Mouse (Mus musculus) embryonic facial prominence, embryonic 12.5 days (tissue): Measurements from ENCODE around the gene Adamts17. TPM values are rescaled to one million over a fixed set of nuclear protein-coding genes. Genes with fewer than 3 reads are reported as not detected.

Experiments used
- ATAC-seq: fragments of 200-750 bp; cut with Nextera tagmentation; 2 replicates; pipeline ENCODE4 v1.8.0; 2017; ENCODE audit not compliant: insufficient number of reproducible peaks, insufficient read depth, low FRiP score, low TSS enrichment
- H3K27ac ChIP-seq: fragments of 300-500 bp; sonication (generic); 2 replicates; pipeline ENCODE4 v1.5.1; 2016; ENCODE audit warnings: mild to moderate bottlenecking
- H3K27me3 ChIP-seq: fragments of 300-500 bp; sonication (generic); 2 replicates; pipeline ENCODE4 v1.6.1; 2016; ENCODE audit warnings: mild to moderate bottlenecking, moderate library complexity
- H3K36me3 ChIP-seq: fragments of 300-500 bp; sonication (generic); 2 replicates; pipeline ENCODE4 v1.6.1; 2016; ENCODE audit warnings: mild to moderate bottlenecking
- H3K4me1 ChIP-seq: fragments of 300-500 bp; sonication (generic); 2 replicates; pipeline ENCODE4 v1.6.1; 2016
- H3K4me2 ChIP-seq: fragments of 300-500 bp; sonication (generic); replicated peaks from 2 replicates; pipeline ENCODE4 v1.6.1; 2016; ENCODE audit warnings: mild to moderate bottlenecking, moderate library complexity
- H3K4me3 ChIP-seq: fragments of 300-500 bp; sonication (generic); 2 replicates; pipeline ENCODE4 v1.5.1; 2016; ENCODE audit warnings: mild to moderate bottlenecking
- H3K9ac ChIP-seq: fragments of 300-500 bp; sonication (generic); 2 replicates; pipeline ENCODE4 v1.6.1; 2016; ENCODE audit warnings: mild to moderate bottlenecking, moderate library complexity
- H3K9me3 ChIP-seq: fragments of 300-500 bp; sonication (generic); 2 replicates; pipeline ENCODE4 v1.6.1; 2016; ENCODE audit warnings: mild to moderate bottlenecking, moderate library complexity
- WGBS: fragments of 180-500 bp; shearing (Covaris S2); methylation state at CpG from one replicate; pipeline ENCODE4 v1.1.7; 2016; 5-methylcytosine and 5-hydroxymethylcytosine counted together
- polyA plus RNA-seq: library from polyadenylated mRNA; unstranded; fragments of >200 nt; fragmentation: Nextera tagmentation; extraction: Ambion mirVana; gene quantifications from 2 replicates; pipeline ENCODE4 v1.2.1, GENCODE M21; 2016

Gene Adamts17
- 13.8 and 17.9 TPM in 2 replicates for polyA plus RNA-seq

GRCm38 (mm10) chr7:66839463-66840007 lies at the start of gene Adamts17:
Gene Adamts17 (plus strand): TSS chr7:66839735.
- ATAC-seq: peak; percentile 95
- no peaks in the 10 kb centered on the region for H3K9me3 ChIP-seq
- peak within 1 kb of the TSS; percentile 64 for H3K9ac ChIP-seq
- no peaks in the 10 kb centered on the region for H3K36me3 ChIP-seq
- peaks cover 45% of the 10 kb centered on the region for H3K4me1 ChIP-seq
- under 1% methylated on average over 30 of the region's 30 CpGs for WGBS
- peaks cover 9% of the 10 kb centered on the region; the same call in 1 of the 2 replicates for H3K27me3 ChIP-seq
- peak within 1 kb of the TSS; percentile 47; the same call in 1 of the 2 replicates for H3K27ac ChIP-seq
- H3K4me3 ChIP-seq: peak within 1 kb of the TSS; percentile 60
- peak within 1 kb of the TSS; percentile 98 for H3K4me2 ChIP-seq

GRCm38 (mm10) chr7:66789860-66790748 lies 49.4 kb upstream of the Adamts17 start:
- H3K27me3 ChIP-seq: no peaks in the 10 kb centered on the region
- 21% methylated on average over 8 of the region's 8 CpGs for WGBS
- H3K4me1 ChIP-seq: peaks cover 11% of the 10 kb centered on the region; the same call in 1 of the 2 replicates
- no peak for ATAC-seq
- H3K9ac ChIP-seq: no peak overlapping the region
- H3K27ac ChIP-seq: no peak overlapping the region
- no peak overlapping the region for H3K4me3 ChIP-seq
- no peaks in the 10 kb centered on the region for H3K36me3 ChIP-seq
- no peaks in the 10 kb centered on the region for H3K9me3 ChIP-seq
- H3K4me2 ChIP-seq: no peak overlapping the region

GRCm38 (mm10) chr7:66791022-66791421 lies 48.5 kb upstream of the Adamts17 start:
- H3K4me2 ChIP-seq: no peak overlapping the region
- 97% methylated on average over 3 of the region's 3 CpGs for WGBS
- no peaks in the 10 kb centered on the region for H3K36me3 ChIP-seq
- H3K4me3 ChIP-seq: no peak overlapping the region
- ATAC-seq: no peak
- no peak overlapping the region for H3K9ac ChIP-seq
- no peaks in the 10 kb centered on the region for H3K27me3 ChIP-seq
- H3K9me3 ChIP-seq: no peaks in the 10 kb centered on the region
- peaks cover 11% of the 10 kb centered on the region; the same call in 1 of the 2 replicates for H3K4me1 ChIP-seq
- H3K27ac ChIP-seq: no peak overlapping the region

- Histone ChIP-seq H3K9me3 (no peaks in the 10 kb centered on the region), H3K36me3 (no peaks in the 10 kb centered on the region), H3K4me1 (peaks cover 12% of the 10 kb centered on the region; the same call in 1 of the 2 replicates), H3K4me2 (no peak overlapping the region), H3K27me3 (no peaks in the 10 kb centered on the region), H3K4me3 (no peak overlapping the region), H3K9ac (no peak overlapping the region), H3K27ac (no peak overlapping the region)
- WGBS: 47% methylated on average over 1 of the region's 1 CpGs
- no peak for ATAC-seq
Measured at GRCm38 (mm10) chr7:66796909-66797308, 42.6 kb upstream of the Adamts17 start.

GRCm38 (mm10) chr7:66797345-66797744 lies 42.2 kb upstream of the Adamts17 start:
- Histone ChIP-seq H3K9me3 (no peaks in the 10 kb centered on the region), H3K4me1 (peaks cover 12% of the 10 kb centered on the region; the same call in 1 of the 2 replicates), H3K9ac (no peak overlapping the region), H3K4me2 (no peak overlapping the region), H3K4me3 (no peak overlapping the region), H3K27ac (no peak overlapping the region), H3K27me3 (no peaks in the 10 kb centered on the region), H3K36me3 (no peaks in the 10 kb centered on the region)
- WGBS: 86% methylated on average over 1 of the region's 1 CpGs
- no peak for ATAC-seq

GRCm38 (mm10) chr7:66798826-66799225 lies 40.7 kb upstream of the Adamts17 start:
- WGBS: 16% methylated on average over 5 of the region's 5 CpGs
- peak overlapping the region; percentile 54; the same call in 1 of the 2 replicates for H3K27ac ChIP-seq

GRCm38 (mm10) chr7:66800784-66801183 lies 38.8 kb upstream of the Adamts17 start:
- no peak for ATAC-seq
- 68% methylated on average over 5 of the region's 5 CpGs for WGBS

More at GRCm38 (mm10) chr7:66798826-66799225, 40.7 kb upstream of the Adamts17 start:
- H3K4me2 ChIP-seq: no peak overlapping the region
- no peak overlapping the region for H3K9ac ChIP-seq
- H3K27me3 ChIP-seq: no peaks in the 10 kb centered on the region
- no peaks in the 10 kb centered on the region for H3K9me3 ChIP-seq
- H3K36me3 ChIP-seq: no peaks in the 10 kb centered on the region
- H3K4me1 ChIP-seq: peaks cover 13% of the 10 kb centered on the region; the same call in 1 of the 2 replicates
- ATAC-seq: no peak
- no peak overlapping the region for H3K4me3 ChIP-seq

GRCm38 (mm10) chr7:66801785-66802184 lies 37.8 kb upstream of the Adamts17 start:
- no peak for ATAC-seq
- Histone ChIP-seq H3K9me3 (no peaks in the 10 kb centered on the region), H3K4me1 (peaks cover 21% of the 10 kb centered on the region; the same call in 1 of the 2 replicates), H3K27me3 (no peaks in the 10 kb centered on the region), H3K9ac (no peak overlapping the region), H3K36me3 (no peaks in the 10 kb centered on the region), H3K4me3 (no peak overlapping the region), H3K4me2 (no peak overlapping the region), H3K27ac (no peak overlapping the region)

More at GRCm38 (mm10) chr7:66800784-66801183, 38.8 kb upstream of the Adamts17 start:
- no peaks in the 10 kb centered on the region for H3K27me3 ChIP-seq
- H3K4me2 ChIP-seq: no peak overlapping the region
- peaks cover 21% of the 10 kb centered on the region; the same call in 1 of the 2 replicates for H3K4me1 ChIP-seq
- no peak overlapping the region for H3K4me3 ChIP-seq
- H3K27ac ChIP-seq: no peak overlapping the region
- H3K36me3 ChIP-seq: no peaks in the 10 kb centered on the region
- H3K9me3 ChIP-seq: no peaks in the 10 kb centered on the region
- H3K9ac ChIP-seq: no peak overlapping the region

GRCm38 (mm10) chr7:66803798-66804197 lies 35.7 kb upstream of the Adamts17 start:
- ATAC-seq: no peak
- Histone ChIP-seq H3K9ac (no peak overlapping the region), H3K4me2 (no peak overlapping the region), H3K36me3 (no peaks in the 10 kb centered on the region), H3K4me1 (peaks cover 15% of the 10 kb centered on the region; the same call in 1 of the 2 replicates), H3K9me3 (no peaks in the 10 kb centered on the region), H3K27me3 (no peaks in the 10 kb centered on the region), H3K27ac (no peak overlapping the region), H3K4me3 (no peak overlapping the region)
- WGBS: 57% methylated on average over 5 of the region's 5 CpGs

GRCm38 (mm10) chr7:66806801-66807200 lies 32.7 kb upstream of the Adamts17 start:
- Histone ChIP-seq H3K27me3 (no peaks in the 10 kb centered on the region), H3K4me3 (no peak overlapping the region), H3K27ac (no peak overlapping the region), H3K9ac (no peak overlapping the region), H3K4me1 (peaks cover 9% of the 10 kb centered on the region; the same call in 1 of the 2 replicates), H3K4me2 (no peak overlapping the region), H3K36me3 (no peaks in the 10 kb centered on the region), H3K9me3 (no peaks in the 10 kb centered on the region)
- 68% methylated on average over 3 of the region's 3 CpGs for WGBS
- no peak for ATAC-seq

- no peaks in the 10 kb centered on the region for H3K27me3 ChIP-seq
- H3K4me2 ChIP-seq: no peak overlapping the region
- H3K4me1 ChIP-seq: peaks cover 4% of the 10 kb centered on the region; the same call in 1 of the 2 replicates
- H3K36me3 ChIP-seq: no peaks in the 10 kb centered on the region
- ATAC-seq: no peak
- no peak overlapping the region for H3K27ac ChIP-seq
- no peak overlapping the region for H3K9ac ChIP-seq
- H3K4me3 ChIP-seq: no peak overlapping the region
- 94% methylated on average over 7 of the region's 7 CpGs for WGBS
- no peaks in the 10 kb centered on the region for H3K9me3 ChIP-seq
Measured at GRCm38 (mm10) chr7:66810436-66810835, 29.1 kb upstream of the Adamts17 start.
